Mouse (Mus musculus) MEL (cell line): ENCODE measurements at regions not wholly inside any gene's neighbourhood (a gene's known extent, or its start where the extent isn't known, plus 50 kb on each side); places are given as distances from the start of the nearest gene placed in this dataset.

Experiments
- CTCF ChIP-seq, 3 experiments: IDR thresholded peaks in 2 of 3; conservative IDR thresholded peaks in 1 of 3; 2 replicates each; pipeline ENCODE4 v1.5.1; 2011 to 2012; ENCODE audit warnings: low read length in 3 of 3, low read depth in 2 of 3, mild to moderate bottlenecking in 2 of 3, improper control_type of control experiment in 1 of 3, inconsistent platforms in 1 of 3, mixed read lengths in 1 of 3, moderate library complexity in 1 of 3; ENCODE audit not compliant: control insufficient read depth in 1 of 3, insufficient read depth in 1 of 3, poor library complexity in 1 of 3, severe bottlenecking in 1 of 3
- MXI1 ChIP-seq: IDR thresholded peaks from 2 replicates; pipeline ENCODE4 v1.6.1; 2011; ENCODE audit warnings: mild to moderate bottlenecking, low read depth, low read length, improper control_type of control experiment
- POLR2A ChIP-seq, 2 experiments: IDR thresholded peaks; 2 replicates each; pipeline ENCODE4 v1.6.1; 2011 to 2012; ENCODE audit warnings: low read length in 2 of 2, mild to moderate bottlenecking in 2 of 2, control low read depth in 1 of 2, improper control_type of control experiment in 1 of 2, low read depth in 1 of 2, moderate library complexity in 1 of 2; ENCODE audit not compliant: control insufficient read depth in 1 of 2, insufficient read depth in 1 of 2, poor library complexity in 1 of 2
- UBTF ChIP-seq: IDR thresholded peaks from 2 replicates; pipeline ENCODE4 v1.6.1; 2012; ENCODE audit warnings: low read depth, mild to moderate bottlenecking, inconsistent platforms, low read length, improper control_type of control experiment, moderate library complexity, borderline replicate concordance; ENCODE audit not compliant: insufficient read depth

DNA sequence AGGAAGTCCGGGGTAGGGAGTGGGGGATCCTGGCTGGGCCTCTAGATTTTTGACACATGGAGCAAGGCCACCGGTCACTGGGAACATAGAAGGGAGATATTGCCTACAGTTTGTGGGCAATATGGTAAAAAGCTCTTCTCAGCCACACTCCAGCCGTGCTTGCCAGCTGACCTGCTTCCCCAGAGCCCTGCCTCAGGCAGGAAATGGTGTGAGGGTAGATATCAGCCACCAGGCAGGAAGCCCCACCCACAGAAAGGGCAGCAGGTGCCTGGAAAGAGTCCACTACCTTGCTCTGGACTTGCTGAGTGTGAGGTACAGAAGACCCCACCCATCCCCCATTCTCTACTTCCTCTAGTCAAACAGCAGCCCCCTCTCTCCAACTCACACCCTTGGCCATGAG, 128.1 kb downstream of the Psmg1 start:
- TF ChIP-seq CTCF (IDR thresholded peaks at IDR 0.05 in 2 of 3, conservative IDR thresholded peaks at IDR 0.05 in 1 of 3; ENCODE audit: control insufficient read depth in 1 of 3, insufficient read depth in 1 of 3, low read depth in 2 of 3, low read length in 3 of 3, poor library complexity in 1 of 3, severe bottlenecking in 1 of 3) (no peak), MXI1 (no peak), UBTF (no peak), POLR2A (IDR thresholded peaks at IDR 0.05; ENCODE audit: control insufficient read depth in 1 of 2, insufficient read depth in 1 of 2, low read depth in 1 of 2, low read length in 2 of 2, poor library complexity in 1 of 2) (no peak)
